Mouse (Mus musculus) heart, embryonic 16.5 days (tissue): Measurements from ENCODE around the gene Apopt1. TPM values are rescaled to one million over a fixed set of nuclear protein-coding genes. Genes with fewer than 3 reads are reported as not detected.

ENCODE experiments used
- ATAC-seq: fragments of 200-750 bp; cut with Nextera tagmentation; replicated peaks from 2 replicates; pipeline ENCODE4 v1.8.0; 2017; ENCODE audit warnings: moderate number of reproducible peaks; ENCODE audit not compliant: insufficient read depth, low FRiP score; ENCODE audit errors: extremely low read depth
- H3K27ac ChIP-seq: fragments of 300-500 bp; sonication (generic); 2 replicates; pipeline ENCODE4 v1.5.1; 2014; ENCODE audit warnings: mild to moderate bottlenecking, low read length, control low read depth, moderate library complexity
- H3K27me3 ChIP-seq: fragments of 300-500 bp; sonication (generic); 2 replicates; pipeline ENCODE4 v1.6.1; 2014; ENCODE audit warnings: low read length, mixed read lengths; ENCODE audit not compliant: control insufficient read depth, insufficient read depth
- H3K36me3 ChIP-seq: fragments of 300-500 bp; sonication (generic); 2 replicates; pipeline ENCODE4 v1.6.1; 2014; ENCODE audit not compliant: control insufficient read depth, insufficient read depth
- H3K4me1 ChIP-seq: fragments of 300-500 bp; sonication (generic); 2 replicates; pipeline ENCODE4 v1.6.1; 2014; ENCODE audit warnings: low read length, mixed read lengths; ENCODE audit not compliant: control insufficient read depth, insufficient read depth
- H3K4me2 ChIP-seq: fragments of 300-500 bp; sonication (generic); 2 replicates; pipeline ENCODE4 v1.6.1; 2014; ENCODE audit warnings: low read depth, mild to moderate bottlenecking, control low read depth, low read length
- H3K4me3 ChIP-seq: fragments of 300-500 bp; sonication (generic); 2 replicates; pipeline ENCODE4 v1.5.1; 2014; ENCODE audit warnings: mild to moderate bottlenecking, control low read depth, low read length
- H3K9ac ChIP-seq: fragments of 300-500 bp; sonication (generic); 2 replicates; pipeline ENCODE4 v1.6.1; 2014; ENCODE audit warnings: low read length, control low read depth
- H3K9me3 ChIP-seq: fragments of 300-500 bp; sonication (generic); replicated peaks from 2 replicates; pipeline ENCODE4 v1.6.1; 2016; ENCODE audit warnings: low read length; ENCODE audit not compliant: control insufficient read depth
- WGBS: fragments of 180-500 bp; shearing (Covaris S2); extraction: QIAGEN DNeasy Blood & Tissue Kit; methylation state at CpG from one replicate; pipeline ENCODE4 v1.1.7; 2014; 5-methylcytosine and 5-hydroxymethylcytosine counted together
- polyA plus RNA-seq: library from polyadenylated mRNA; unstranded; fragments of >200 nt; fragmentation: Nextera tagmentation; extraction: Ambion mirVana; gene quantifications from 2 replicates; pipeline ENCODE4 v1.2.1, GENCODE M21; 2015

Gene Apopt1
- polyA plus RNA-seq, 1 experiment from 2014 or later, result 43.9 TPM

GRCm38 (mm10) chr12:111777919-111778318 lies 64.9 kb downstream of the Apopt1 start:
- Histone ChIP-seq H3K9ac (no peak overlapping the region), H3K4me1 (no peaks in the 10 kb centered on the region), H3K27me3 (no peaks in the 10 kb centered on the region), H3K27ac (no peak overlapping the region), H3K4me3 (no peak overlapping the region), H3K9me3 (no peaks in the 10 kb centered on the region), H3K36me3 (peaks cover 79% of the 10 kb centered on the region), H3K4me2 (no peak overlapping the region)
- WGBS, result 90% methylated on average over 13 of the region's 13 CpGs
- no peak for ATAC-seq

GRCm38 (mm10) chr12:111779544-111779943 lies 66.5 kb downstream of the Apopt1 start:
- Histone ChIP-seq H3K36me3 (peaks cover 82% of the 10 kb centered on the region), H3K27ac (no peak overlapping the region), H3K4me2 (no peak overlapping the region), H3K4me3 (no peak overlapping the region), H3K4me1 (no peaks in the 10 kb centered on the region), H3K9me3 (no peaks in the 10 kb centered on the region), H3K9ac (no peak overlapping the region), H3K27me3 (no peaks in the 10 kb centered on the region)
- no peak for ATAC-seq
- WGBS, result 95% methylated on average over 1 of the region's 1 CpGs

- Histone ChIP-seq H3K27ac (no peak overlapping the region), H3K27me3 (no peaks in the 10 kb centered on the region), H3K4me3 (no peak overlapping the region), H3K4me2 (no peak overlapping the region), H3K36me3 (peaks cover 73% of the 10 kb centered on the region), H3K9ac (no peak overlapping the region), H3K9me3 (no peaks in the 10 kb centered on the region), H3K4me1 (no peaks in the 10 kb centered on the region)
- WGBS, result 69% methylated on average over 15 of the region's 15 CpGs
- no peak for ATAC-seq
Observed at GRCm38 (mm10) chr12:111785174-111785573, 72.1 kb downstream of the Apopt1 start.

GRCm38 (mm10) chr12:111787015-111787414 lies 74.0 kb downstream of the Apopt1 start:
- ATAC-seq, result no peak
- 58% methylated on average over 6 of the region's 6 CpGs for WGBS
- Histone ChIP-seq H3K4me1 (no peaks in the 10 kb centered on the region), H3K36me3 (peaks cover 68% of the 10 kb centered on the region), H3K4me2 (no peak overlapping the region), H3K9me3 (no peaks in the 10 kb centered on the region), H3K9ac (no peak overlapping the region), H3K27me3 (no peaks in the 10 kb centered on the region), H3K27ac (no peak overlapping the region), H3K4me3 (no peak overlapping the region)

GRCm38 (mm10) chr12:111790090-111790489 lies 77.0 kb downstream of the Apopt1 start:
- H3K9ac ChIP-seq, result no peak overlapping the region
- no peak for ATAC-seq
- H3K27me3 ChIP-seq, result no peaks in the 10 kb centered on the region
- peaks cover 8% of the 10 kb centered on the region for H3K4me1 ChIP-seq
- no peak overlapping the region for H3K4me3 ChIP-seq
- no peak overlapping the region for H3K4me2 ChIP-seq
- H3K36me3 ChIP-seq, result peaks cover 69% of the 10 kb centered on the region
- 92% methylated on average over 5 of the region's 5 CpGs for WGBS
- H3K27ac ChIP-seq, result no peak overlapping the region
- no peaks in the 10 kb centered on the region for H3K9me3 ChIP-seq

GRCm38 (mm10) chr12:111790631-111791030 lies 77.6 kb downstream of the Apopt1 start:
- H3K4me1 ChIP-seq, result peaks cover 8% of the 10 kb centered on the region
- ATAC-seq, result no peak
- no peak overlapping the region for H3K4me3 ChIP-seq
- WGBS, result 89% methylated on average over 7 of the region's 7 CpGs
- H3K36me3 ChIP-seq, result peaks cover 67% of the 10 kb centered on the region
- H3K9me3 ChIP-seq, result no peaks in the 10 kb centered on the region
- no peaks in the 10 kb centered on the region for H3K27me3 ChIP-seq
- no peak overlapping the region for H3K4me2 ChIP-seq
- no peak overlapping the region for H3K27ac ChIP-seq
- H3K9ac ChIP-seq, result no peak overlapping the region

- no peak for ATAC-seq
- no peak overlapping the region for H3K4me2 ChIP-seq
- no peaks in the 10 kb centered on the region for H3K27me3 ChIP-seq
- no peak overlapping the region for H3K27ac ChIP-seq
- H3K36me3 ChIP-seq, result peaks cover 62% of the 10 kb centered on the region
- WGBS, result 90% methylated on average over 13 of the region's 13 CpGs
- H3K9me3 ChIP-seq, result no peaks in the 10 kb centered on the region
- H3K4me1 ChIP-seq, result peaks cover 8% of the 10 kb centered on the region
- no peak overlapping the region for H3K9ac ChIP-seq
- no peak overlapping the region for H3K4me3 ChIP-seq
Observed at GRCm38 (mm10) chr12:111791474-111792104, 78.5 kb downstream of the Apopt1 start.

GRCm38 (mm10) chr12:111794102-111794501 lies 81.0 kb downstream of the Apopt1 start:
- Histone ChIP-seq H3K4me1 (peaks cover 8% of the 10 kb centered on the region), H3K9me3 (no peaks in the 10 kb centered on the region), H3K36me3 (peaks cover 44% of the 10 kb centered on the region), H3K27ac (peak overlapping the region; percentile 63; the same call in 1 of the 2 replicates), H3K9ac (no peak overlapping the region), H3K4me2 (no peak overlapping the region), H3K27me3 (no peaks in the 10 kb centered on the region), H3K4me3 (no peak overlapping the region)
- ATAC-seq, result peak; percentile 80
- 67% methylated on average over 21 of the region's 22 CpGs for WGBS

- Histone ChIP-seq H3K4me1 (peaks cover 8% of the 10 kb centered on the region), H3K27me3 (no peaks in the 10 kb centered on the region), H3K4me3 (no peak overlapping the region), H3K9ac (no peak overlapping the region), H3K27ac (peak overlapping the region; percentile 52; the same call in 1 of the 2 replicates), H3K4me2 (no peak overlapping the region), H3K36me3 (peaks cover 44% of the 10 kb centered on the region), H3K9me3 (no peaks in the 10 kb centered on the region)
- WGBS, result 92% methylated on average over 18 of the region's 18 CpGs
- no peak for ATAC-seq
Observed at GRCm38 (mm10) chr12:111794526-111795179, 81.6 kb downstream of the Apopt1 start.
